Mouse (Mus musculus) G1E (cell line): Measurements from ENCODE around the gene Map4k2. TPM values are rescaled to one million over a fixed set of nuclear protein-coding genes. Genes with fewer than 3 reads are reported as not detected.

ENCODE experiments used
- ATAC-seq: 2 replicates; pipeline ENCODE4 v1.8.0; 2016; ENCODE audit warnings: mild to moderate bottlenecking; ENCODE audit not compliant: insufficient number of reproducible peaks, poor library complexity, low FRiP score, severe bottlenecking; ENCODE audit errors: extremely low read depth
- DNase-seq: peaks from one replicate; pipeline ENCODE4 v3.0.0; 2012; ENCODE audit warnings: low spot score
- H3K27me3 ChIP-seq: 2 replicates; pipeline ENCODE4 v1.6.1; 2012; ENCODE audit warnings: mild to moderate bottlenecking, low read length, inconsistent platforms; ENCODE audit not compliant: insufficient read depth
- H3K36me3 ChIP-seq: replicated peaks from 2 replicates; pipeline ENCODE3; 2012; ENCODE audit warnings: mild to moderate bottlenecking, inconsistent platforms
- H3K4me1 ChIP-seq: 2 replicates; pipeline ENCODE4 v1.6.1; 2012; ENCODE audit warnings: low read depth, low read length, inconsistent platforms, mixed read lengths; ENCODE audit not compliant: insufficient read depth
- H3K4me3 ChIP-seq: 2 replicates; pipeline ENCODE4 v1.5.1; 2012; ENCODE audit warnings: low read depth, mild to moderate bottlenecking, inconsistent platforms, low read length, moderate library complexity, mixed read lengths
- H3K9me3 ChIP-seq: replicated peaks from 2 replicates; pipeline ENCODE4 v1.6.1; 2012; ENCODE audit warnings: inconsistent platforms
- CTCF ChIP-seq: IDR thresholded peaks from 2 replicates; pipeline ENCODE4 v1.5.1; 2012; ENCODE audit warnings: low read depth, low read length, inconsistent platforms, mixed read lengths
- GATA1 ChIP-seq: IDR thresholded peaks from 2 replicates; pipeline ENCODE4 v1.6.1; 2012; ENCODE audit warnings: borderline replicate concordance, low read length, inconsistent platforms, mixed read lengths
- GATA2 ChIP-seq: IDR thresholded peaks from 2 replicates; pipeline ENCODE4 v1.6.1; 2012; ENCODE audit warnings: low read depth, low read length, inconsistent platforms, borderline replicate concordance
- POLR2AphosphoS5 ChIP-seq: IDR thresholded peaks from 2 replicates; pipeline ENCODE4 v1.6.1; 2012; ENCODE audit warnings: low read depth, low read length, inconsistent platforms; ENCODE audit not compliant: insufficient replicate concordance
- TAL1 ChIP-seq: conservative IDR thresholded peaks from 2 replicates; pipeline ENCODE4 v1.6.1; 2012; ENCODE audit warnings: low read depth, low read length, inconsistent platforms, mixed read lengths
- polyA plus RNA-seq: library from polyadenylated mRNA; stranded (reverse); fragments of >175 nt; gene quantifications from 2 replicates; pipeline ENCODE4 v1.2.3, GENCODE M21; 2012
- total RNA-seq, 2 experiments: library from RNA; stranded (forward) in 1 of 2; stranded (reverse) in 1 of 2; fragments of 200-1000 nt in 1 of 2; fragments of >200 nt in 1 of 2; fragmentation: Nextera tagmentation in 1 of 2; gene quantifications; 2 replicates each; pipeline ENCODE4 v1.2.3; 2014 to 2017

The Map4k2 gene
- total and polyA plus RNA-seq, 3 experiments, result 13.2 to 26.6 (median 13.4) TPM

DNA sequence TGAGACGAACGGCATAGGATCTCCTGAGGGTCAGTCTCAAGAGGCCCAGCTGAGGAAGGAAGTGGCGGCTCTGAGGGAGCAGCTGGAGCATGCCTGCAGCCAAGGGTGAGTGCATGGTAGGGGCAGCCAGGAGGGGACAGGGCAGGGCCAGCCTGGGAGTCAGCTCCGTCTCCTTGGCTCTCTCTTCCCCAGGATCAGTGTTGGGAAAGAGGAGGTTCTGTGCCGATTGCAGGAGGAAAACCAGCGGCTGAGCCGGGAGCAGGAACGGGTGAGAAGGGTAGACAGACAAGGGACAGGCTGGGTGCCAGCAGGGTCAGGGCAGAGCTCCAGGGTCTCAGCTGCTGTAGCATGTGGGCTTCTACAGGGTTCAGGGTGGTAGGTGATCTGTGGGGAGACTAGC lies 26.4 kb upstream of the Map4k2 start:
- TF ChIP-seq TAL1, result no peak
- TF ChIP-seq POLR2AphosphoS5, result no peak
- TF ChIP-seq GATA1, result no peak
- TF ChIP-seq GATA2, result no peak
- no peak for TF ChIP-seq CTCF
- no peak for ATAC-seq
- Histone ChIP-seq H3K9me3 (no peaks in the 10 kb centered on the region), H3K36me3 (peaks cover 99% of the 10 kb centered on the region), H3K27me3 (no peaks in the 10 kb centered on the region; the same call in 1 of the 2 replicates), H3K4me1 (no peaks in the 10 kb centered on the region), H3K4me3 (no peak overlapping the region)
- DNase-seq, result no peak

DNA sequence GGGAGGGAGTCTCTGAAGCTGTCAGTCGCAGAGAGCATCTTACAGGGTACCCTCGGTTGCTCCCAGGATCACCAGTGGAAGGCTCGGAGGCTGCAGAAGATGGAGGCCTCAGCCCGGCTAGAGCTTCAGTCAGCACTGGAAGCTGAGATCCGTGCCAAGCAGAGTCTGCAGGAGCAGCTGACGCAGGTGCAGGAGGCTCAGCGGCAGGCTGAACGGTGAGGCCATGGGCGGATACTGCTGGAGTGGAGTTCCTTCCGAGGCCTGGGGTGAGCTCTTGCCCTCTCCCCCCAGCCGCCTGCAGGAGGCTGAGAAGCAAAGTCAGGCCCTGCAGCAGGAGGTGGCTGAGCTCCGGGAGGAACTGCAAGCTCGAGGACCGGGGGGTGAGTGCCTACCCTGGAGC lies 25.4 kb upstream of the Map4k2 start:
- H3K4me1 ChIP-seq, result no peaks in the 10 kb centered on the region
- no peaks in the 10 kb centered on the region; the same call in 1 of the 2 replicates for H3K27me3 ChIP-seq
- no peak for TF ChIP-seq POLR2AphosphoS5
- TF ChIP-seq TAL1, result no peak
- no peak for TF ChIP-seq CTCF
- TF ChIP-seq GATA1, result no peak
- no peak for TF ChIP-seq GATA2
- H3K4me3 ChIP-seq, result no peak overlapping the region
- no peaks in the 10 kb centered on the region for H3K9me3 ChIP-seq
- ATAC-seq (no peak), DNase-seq (no peak)
- H3K36me3 ChIP-seq, result peaks cover 99% of the 10 kb centered on the region

DNA sequence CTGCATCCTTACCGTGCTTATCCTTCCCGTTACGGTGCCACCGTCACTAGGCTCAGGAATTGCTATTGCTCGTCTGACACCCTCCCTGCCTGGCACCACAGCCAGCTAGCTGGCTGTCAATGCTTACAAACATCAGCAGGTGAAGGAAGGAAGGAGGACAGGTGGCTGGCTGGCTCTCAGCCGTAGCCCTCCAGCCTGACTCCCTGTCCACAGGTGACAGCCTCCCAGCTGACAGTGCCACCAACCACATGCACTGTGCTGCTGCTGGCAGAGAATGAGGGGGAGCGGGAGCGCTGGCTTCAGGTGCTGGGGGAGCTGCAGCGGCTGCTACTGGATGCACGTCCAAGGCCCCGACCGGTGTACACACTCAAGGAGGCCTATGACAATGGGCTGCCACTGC lies 22.8 kb upstream of the Map4k2 start:
- Histone ChIP-seq H3K4me1 (peaks cover 8% of the 10 kb centered on the region; the same call in 1 of the 2 replicates), H3K9me3 (no peaks in the 10 kb centered on the region), H3K4me3 (no peak overlapping the region), H3K36me3 (peaks cover 100% of the 10 kb centered on the region), H3K27me3 (no peaks in the 10 kb centered on the region; the same call in 1 of the 2 replicates)
- DNase-seq (no peak), ATAC-seq (no peak)
- no peak for TF ChIP-seq GATA1
- no peak for TF ChIP-seq POLR2AphosphoS5
- TF ChIP-seq TAL1, result no peak
- no peak for TF ChIP-seq GATA2
- no peak for TF ChIP-seq CTCF

DNA sequence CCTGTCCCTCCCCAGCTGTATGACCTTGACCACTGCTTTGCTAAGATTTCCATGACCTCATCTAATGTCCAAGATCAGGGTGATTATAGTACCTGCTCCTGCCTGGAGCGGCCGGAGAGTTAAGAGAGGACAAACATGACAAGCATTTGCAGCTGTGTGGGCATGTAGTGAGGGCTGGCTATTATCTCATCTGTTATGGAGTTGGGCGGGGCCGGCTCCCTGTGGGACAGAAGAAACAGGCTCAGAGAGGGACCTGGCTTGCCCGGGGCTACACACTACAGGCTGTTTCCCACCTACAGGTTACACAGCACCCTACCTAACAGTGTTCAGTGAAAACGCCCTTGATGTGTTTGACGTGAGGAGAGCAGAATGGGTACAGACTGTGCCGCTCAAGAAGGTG lies 19.6 kb upstream of the Map4k2 start:
- no peaks in the 10 kb centered on the region for H3K9me3 ChIP-seq
- no peak for ATAC-seq
- TF ChIP-seq GATA2 (no peak), TAL1 (no peak), CTCF (no peak), POLR2AphosphoS5 (no peak), GATA1 (no peak)
- peaks cover 8% of the 10 kb centered on the region; the same call in 1 of the 2 replicates for H3K4me1 ChIP-seq
- peaks cover 87% of the 10 kb centered on the region for H3K36me3 ChIP-seq
- DNase-seq, result no peak
- no peaks in the 10 kb centered on the region; the same call in 1 of the 2 replicates for H3K27me3 ChIP-seq
- no peak overlapping the region for H3K4me3 ChIP-seq

DNA sequence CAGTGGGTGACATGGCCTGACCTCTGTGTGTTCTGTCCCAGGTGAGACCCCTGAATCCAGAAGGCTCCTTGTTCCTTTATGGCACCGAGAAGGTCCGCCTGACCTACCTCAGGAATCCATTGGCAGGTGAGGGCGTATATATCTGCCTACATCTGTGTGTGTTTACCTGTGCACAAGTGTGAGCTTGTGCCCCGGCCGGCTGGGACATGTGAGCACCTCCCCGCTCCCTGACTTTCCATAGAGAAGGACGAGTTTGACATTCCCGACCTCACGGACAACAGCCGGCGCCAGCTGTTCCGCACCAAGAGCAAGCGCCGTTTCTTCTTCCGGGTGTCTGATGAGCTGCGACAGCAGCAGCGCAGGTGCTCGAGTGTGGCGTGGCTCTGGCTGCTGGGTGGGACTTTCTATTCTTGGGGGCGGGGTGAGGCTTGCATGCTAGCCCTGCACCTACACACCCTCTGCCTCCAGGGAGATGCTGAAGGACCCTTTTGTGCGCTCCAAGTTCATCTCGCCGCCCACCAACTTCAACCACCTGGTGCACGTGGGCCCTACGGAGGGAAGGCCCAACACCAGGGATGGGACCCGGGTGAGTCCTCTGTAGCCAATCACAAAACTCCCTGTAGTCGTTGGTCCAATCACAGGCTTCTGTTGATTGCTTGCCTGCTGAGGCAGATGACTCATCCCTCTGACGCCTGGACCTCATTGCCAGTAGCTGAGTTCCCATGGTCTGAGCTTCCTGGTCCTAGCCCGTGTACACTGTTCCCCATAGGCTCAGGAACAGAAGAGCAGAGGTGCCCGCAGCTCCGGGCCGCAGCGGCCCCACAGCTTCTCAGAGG lies 18.9 kb upstream of the Map4k2 start:
- Histone ChIP-seq H3K4me1 (peaks cover 8% of the 10 kb centered on the region; the same call in 1 of the 2 replicates), H3K36me3 (peaks cover 80% of the 10 kb centered on the region), H3K9me3 (no peaks in the 10 kb centered on the region), H3K27me3 (no peaks in the 10 kb centered on the region; the same call in 1 of the 2 replicates), H3K4me3 (no peak overlapping the region)
- DNase-seq, result no peak
- no peak for ATAC-seq
- no peak for TF ChIP-seq GATA2

DNA sequence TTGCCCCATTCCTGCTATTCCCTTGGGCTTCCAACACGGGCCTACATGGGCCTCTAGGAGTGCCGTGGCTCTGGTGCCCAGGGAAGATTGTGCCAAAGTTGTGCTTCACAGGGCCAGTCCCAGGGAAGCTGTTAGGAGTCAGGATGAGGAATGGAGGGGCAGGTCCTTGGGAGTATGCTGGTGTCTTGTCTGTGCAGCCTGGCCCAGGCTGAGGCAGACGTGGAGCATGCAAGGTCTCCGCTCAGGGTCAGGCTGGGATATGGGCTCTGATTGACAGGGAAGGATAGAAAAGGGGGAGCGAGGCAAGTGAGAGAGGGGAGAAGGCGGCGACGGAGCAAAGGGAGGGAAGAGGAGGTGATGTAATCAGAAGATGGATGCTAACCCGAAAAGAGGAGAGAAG lies 16.2 kb upstream of the Map4k2 start:
- Histone ChIP-seq H3K4me3 (no peak overlapping the region), H3K4me1 (peaks cover 8% of the 10 kb centered on the region; the same call in 1 of the 2 replicates), H3K9me3 (no peaks in the 10 kb centered on the region), H3K36me3 (peaks cover 53% of the 10 kb centered on the region), H3K27me3 (no peaks in the 10 kb centered on the region; the same call in 1 of the 2 replicates)
- TF ChIP-seq POLR2AphosphoS5, result no peak
- no peak for TF ChIP-seq TAL1
- no peak for TF ChIP-seq GATA1
- no peak for TF ChIP-seq GATA2
- TF ChIP-seq CTCF, result no peak
- DNase-seq (no peak), ATAC-seq (no peak)
